Mouse (Mus musculus) naive thymus-derived CD4-positive, alpha-beta T cell, adult 2 months (primary cell): Measurements from ENCODE around the gene Cacna1c.

ENCODE experiments used
- DNase-seq: peaks from one replicate; pipeline ENCODE4 v3.0.0-alpha.2; 2011; ENCODE audit warnings: low read depth

Gene Cacna1c

DNA sequence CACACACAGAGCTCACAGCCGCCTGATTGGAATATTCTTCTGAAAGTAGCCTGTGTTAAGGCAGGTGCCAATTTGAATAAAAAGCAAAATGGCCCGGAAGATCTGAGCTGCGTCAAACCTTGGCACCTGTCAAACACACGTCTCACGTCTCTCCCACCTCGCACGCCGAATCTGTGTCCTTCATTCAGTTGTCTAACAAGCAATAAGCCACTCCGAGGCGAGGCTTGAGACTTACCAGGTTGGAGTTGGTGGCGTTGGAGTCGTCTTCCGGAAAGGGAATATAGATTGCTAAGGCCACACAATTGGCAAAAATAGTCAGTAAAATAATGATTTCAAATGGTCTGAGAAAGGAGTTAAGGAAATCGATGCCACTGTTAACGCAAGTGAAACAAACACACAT is 143.9 kb downstream of the Cacna1c start:
- DNase-seq, result no peak

DNA sequence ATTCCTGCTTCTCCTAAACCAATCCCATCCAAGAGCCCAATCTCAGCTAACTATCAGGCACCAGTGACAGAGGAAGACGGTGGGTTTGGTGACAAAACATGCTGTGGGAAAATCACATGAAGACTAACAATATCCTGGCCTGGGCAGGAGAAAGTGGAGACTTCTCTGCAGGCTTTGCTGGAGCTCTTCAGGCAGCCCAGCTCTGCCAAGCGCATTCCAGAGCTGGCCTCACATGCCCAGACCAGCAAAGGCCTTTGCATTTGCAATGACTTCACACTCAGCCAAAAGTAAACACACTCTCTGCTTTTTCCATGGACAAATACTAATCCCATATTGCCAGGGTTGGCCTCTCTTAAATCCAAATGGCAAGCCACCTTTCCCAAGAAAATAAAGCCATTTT is 144.5 kb downstream of the Cacna1c start:
- no peak for DNase-seq

DNA sequence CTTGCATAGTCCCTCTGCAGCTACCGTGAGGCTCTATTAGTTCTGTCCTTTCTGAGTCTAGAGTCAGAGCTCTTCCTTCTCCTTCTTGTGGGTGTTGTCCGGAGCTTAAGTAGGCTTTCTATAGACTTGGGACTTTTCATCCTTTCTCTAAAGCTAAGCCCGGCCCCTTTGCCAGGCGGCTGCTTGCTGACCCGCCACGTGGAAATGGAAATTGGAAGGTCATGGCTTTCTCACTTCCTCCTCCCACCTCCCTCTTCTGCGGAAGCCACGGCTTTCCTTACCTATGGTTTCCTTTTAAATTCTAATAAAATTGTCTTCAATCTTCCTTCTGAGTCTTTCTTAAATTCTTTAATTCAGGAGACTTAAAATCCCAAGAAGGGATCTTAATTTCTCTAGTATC is 148.9 kb downstream of the Cacna1c start:
- no peak for DNase-seq

DNA sequence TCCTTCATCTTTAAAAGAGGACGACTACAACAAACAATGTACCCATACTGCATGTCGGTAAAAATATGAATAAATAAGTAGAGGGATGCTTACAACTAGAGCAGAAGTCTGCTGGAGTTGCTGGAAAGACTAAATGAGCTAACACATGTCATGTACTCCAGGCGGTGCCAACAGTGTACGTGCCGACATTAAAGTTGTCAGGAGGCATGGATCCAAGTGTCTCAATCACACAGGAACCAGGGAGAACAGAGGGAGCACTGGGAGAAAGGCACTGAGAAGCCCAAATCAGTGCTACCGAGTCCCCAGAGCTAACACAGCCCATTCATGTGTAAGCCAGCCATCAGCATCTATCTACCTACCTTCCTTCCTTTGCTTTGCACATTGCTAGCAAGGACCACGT is 150.7 kb downstream of the Cacna1c start:
- DNase-seq, result no peak

DNA sequence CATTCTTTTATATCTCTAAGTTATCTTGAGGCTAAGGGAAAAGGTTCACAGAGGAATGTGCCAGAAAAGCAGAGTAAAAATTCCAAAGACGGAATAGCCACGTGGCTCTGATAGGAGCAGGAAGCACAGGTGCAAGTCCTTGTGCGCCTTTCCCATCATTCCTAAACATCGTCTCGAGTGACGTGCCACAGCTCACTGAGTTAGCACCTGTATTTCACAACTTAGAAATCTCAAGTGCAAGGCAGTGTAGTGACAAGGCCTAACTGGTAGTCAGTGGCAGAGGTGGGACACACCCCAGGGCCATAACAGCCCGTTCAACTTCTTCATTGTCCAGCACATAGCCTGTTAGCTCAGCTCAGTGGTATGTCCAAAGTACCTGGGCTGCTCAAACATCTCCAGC is 152.1 kb downstream of the Cacna1c start:
- DNase-seq, result no peak

DNA sequence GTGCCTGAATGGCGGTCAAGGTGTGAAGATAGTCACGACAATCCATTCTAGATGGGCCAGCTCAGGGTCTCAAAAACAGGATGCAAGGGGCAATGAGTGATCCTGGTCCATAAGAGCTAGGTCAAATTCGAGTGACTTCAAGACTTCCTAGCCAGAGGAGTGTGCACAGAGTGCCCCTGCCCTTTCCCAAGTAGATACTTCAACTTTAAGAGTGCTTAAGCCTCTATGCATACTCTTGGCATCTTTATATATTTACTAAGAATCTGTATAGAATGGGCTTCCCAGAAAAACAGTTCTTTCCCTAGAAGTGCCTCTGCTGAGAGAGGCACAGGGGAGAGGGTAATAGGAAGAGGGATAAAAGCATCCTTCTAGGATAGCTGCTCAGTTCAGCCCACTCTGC is 153.4 kb downstream of the Cacna1c start:
- DNase-seq, result no peak

DNA sequence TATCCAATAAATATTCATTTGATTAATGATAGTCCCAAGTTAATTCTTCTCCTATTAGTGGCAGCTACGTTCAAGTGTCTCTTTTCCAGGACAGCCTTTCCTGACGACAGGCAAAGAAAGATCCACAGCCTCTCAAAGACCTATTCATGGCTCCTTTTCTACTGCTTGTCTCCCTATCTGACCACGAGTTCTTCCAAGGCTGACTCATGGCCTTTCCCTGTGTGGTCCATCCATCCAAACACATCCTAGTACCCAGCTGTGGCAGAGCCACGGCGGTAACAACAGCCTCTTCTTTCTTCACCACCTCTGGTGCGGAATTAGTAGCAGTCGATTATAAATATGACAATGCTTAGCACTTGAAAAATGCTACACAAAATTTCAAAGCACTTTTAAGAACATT is 155.3 kb downstream of the Cacna1c start:
- DNase-seq, result no peak

DNA sequence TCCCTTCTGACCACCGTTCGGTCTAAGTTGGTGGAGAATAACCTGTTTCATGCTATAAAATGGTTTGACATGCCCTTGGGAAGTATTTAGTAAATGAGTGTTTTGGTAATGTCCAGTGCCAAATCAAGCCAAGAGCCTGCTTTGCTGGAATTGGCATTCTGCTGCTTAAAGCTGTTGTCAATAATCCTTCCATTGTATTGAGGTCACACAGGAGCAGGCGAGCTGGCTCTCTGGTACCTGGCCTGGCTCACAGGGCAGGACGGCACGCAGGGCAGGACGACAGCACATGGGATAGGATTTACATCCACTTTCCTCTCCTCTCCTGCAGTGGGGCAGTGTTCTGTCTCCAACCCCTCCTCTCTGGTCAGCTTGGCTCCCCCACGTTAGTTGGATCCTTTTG is 156.4 kb downstream of the Cacna1c start:
- DNase-seq, result no peak

DNA sequence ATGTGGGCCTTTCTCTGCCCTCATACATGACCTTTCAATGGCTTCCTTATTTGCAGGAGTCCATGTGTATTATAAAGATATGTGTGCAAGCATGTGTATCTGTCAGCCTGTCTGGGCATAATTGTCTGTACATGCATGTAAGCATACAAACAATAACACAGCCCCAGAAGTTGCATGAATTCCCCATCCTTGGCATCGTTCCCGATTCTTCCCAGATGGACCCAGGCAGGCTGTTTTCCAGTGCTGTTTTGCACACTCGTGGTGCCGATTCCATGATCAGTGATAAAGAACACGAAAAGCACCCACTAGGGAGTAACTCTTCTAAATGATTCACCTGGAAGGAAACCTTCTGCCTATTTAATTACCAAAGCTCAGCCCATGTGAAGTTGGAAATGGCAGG is 156.9 kb downstream of the Cacna1c start:
- DNase-seq, result no peak

DNA sequence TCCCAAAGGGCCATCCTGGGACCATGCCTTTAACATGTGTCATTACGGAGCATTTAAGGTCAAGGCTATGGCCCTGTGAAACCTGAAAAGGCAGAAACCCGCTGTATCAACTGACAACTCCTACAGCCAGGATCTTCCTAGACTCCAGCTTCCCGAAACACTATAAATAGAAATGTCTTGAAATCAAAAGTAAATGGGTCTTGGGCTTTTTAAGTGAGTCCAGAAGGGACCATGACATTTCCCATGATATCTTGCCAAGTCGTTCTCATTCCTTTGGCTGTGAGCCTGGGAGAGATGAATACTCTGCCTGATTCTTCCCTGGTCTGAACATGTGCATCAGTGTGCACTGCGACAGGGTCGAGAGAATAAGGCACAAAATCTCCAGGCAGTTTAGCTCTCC is 158.4 kb downstream of the Cacna1c start:
- DNase-seq, result no peak

DNA sequence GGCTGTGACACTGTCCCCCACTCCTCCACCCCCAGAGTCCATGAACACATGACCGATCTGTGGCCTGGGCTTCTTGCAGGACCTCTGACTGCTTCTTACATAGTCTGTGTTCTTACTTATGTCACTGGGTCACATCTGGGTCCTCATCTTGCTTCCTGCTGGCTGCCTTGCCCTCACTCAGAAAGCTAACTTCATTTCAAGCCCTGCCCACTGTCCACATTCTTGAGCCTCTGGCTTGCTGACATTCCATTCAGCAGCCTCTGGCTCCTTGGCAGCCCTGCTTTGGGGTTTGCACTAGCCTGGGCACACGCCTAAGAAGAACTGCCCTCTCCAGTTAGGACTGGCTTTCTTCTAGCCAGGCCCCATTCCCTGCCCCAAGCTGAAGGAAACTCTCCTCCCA is 159.2 kb downstream of the Cacna1c start:
- no peak for DNase-seq

DNA sequence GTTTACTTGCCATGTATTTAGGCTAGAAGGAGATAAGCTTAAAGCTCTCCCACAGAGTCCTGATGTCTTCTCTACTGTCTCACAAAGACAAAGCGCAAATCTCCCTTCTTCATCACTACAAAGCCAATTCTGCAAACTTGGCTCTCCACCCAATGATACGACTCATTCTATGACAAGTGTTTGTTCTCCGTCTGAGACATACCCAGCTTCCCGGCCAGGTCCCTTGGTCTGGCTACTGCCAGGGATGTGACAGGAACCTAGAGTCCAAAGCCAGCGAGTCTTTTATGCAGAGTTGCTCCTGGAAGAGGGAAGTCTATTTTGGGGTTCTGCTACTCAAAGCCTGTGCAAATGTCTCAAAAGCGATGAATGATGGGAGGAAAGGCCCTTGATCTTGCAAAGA is 160.9 kb downstream of the Cacna1c start:
- DNase-seq, result no peak

DNA sequence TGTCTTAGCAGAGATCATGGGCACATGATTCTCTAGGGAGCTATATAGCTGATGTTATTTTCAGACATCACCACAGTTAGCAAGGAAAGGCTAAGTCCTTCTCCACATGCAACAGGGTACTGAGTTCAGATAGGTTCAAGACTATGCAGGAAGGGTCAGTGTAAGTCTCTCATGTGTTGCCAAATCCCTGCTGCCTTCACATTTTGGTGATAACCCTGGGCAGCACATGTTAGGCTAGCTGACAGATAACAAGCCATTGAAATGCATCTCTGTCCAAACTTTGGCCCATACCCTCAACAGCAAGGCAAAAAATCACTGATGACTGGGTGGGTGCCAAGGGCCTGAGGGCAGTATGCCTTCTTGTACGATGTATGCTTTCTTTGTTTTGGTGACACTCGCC is 161.3 kb downstream of the Cacna1c start:
- DNase-seq, result no peak

DNA sequence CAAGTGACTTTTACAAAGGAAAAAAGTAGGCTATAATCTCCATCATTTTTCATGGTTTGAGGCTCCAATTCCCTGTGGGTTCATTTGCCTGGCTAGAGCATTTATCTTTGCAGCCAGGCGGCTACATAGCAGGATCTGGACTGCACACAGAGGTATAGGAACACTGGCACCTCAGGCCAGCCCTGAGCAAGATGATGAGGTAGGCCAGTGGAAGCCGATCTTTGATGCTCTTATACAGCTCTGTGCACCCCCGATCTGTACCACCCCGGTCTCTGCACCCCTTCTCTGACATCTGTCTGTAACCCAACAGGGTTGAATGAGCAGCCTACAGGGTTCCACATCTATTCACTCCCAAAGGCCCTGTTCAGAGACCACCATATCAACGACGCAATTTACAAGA is 168.3 kb downstream of the Cacna1c start:
- DNase-seq, result no peak

DNA sequence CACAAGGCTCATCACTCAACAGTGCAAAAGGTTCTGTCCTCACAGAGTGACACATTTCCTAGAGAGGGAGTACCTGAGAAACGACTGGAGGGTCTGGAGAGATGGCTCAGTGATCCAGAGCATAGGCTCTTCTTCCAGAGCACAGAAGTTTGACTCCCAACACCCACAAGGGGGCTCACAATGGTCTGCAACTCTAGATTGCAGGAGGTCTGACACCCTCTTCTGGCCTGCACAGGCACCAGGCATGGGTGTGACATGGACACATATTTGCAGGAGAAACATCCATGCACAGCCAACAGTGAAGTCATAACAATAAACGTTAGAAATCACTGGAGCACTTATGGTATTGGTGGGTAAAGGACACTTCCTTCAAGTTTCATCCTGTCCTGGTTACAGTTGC is 173.4 kb downstream of the Cacna1c start:
- no peak for DNase-seq

DNA sequence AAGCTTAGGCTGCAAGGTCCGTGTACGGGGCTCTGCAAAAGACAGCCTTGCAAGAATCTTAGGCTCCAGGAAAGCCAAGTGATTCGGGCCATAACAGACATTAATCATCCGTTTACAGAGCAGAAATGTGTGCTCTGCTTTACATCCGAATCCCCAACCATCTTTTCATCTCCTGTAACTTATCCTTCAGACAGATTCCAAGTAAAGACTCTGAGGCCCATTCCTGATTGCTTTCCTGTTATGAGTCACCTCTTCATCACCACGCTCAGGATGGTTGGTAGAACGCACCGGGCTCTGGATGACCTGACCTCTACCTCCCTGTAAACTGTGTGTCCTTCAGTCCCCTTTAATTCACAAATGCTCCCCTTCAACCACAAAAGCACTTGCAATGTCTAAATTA is 175.0 kb downstream of the Cacna1c start:
- DNase-seq, result no peak

DNA sequence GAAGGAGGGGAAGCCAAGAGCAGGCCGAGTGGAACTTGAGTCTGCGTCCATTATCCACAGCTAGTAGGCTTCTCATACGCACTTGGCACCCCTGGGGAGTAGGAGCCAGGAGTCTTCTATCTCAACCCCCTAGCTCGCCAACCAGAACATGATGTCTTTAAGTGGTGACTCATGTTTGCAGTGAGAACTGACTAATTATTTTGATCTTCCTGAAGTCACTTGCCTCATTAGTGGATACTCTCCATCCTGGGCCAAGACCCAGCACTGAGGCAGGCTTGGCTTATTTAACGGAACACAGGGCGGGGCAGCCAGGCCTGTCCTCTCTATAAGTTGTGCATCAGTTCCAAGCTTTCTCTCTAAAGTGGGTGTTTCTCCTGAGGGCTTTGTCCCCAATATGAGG is 177.3 kb downstream of the Cacna1c start:
- DNase-seq, result no peak

DNA sequence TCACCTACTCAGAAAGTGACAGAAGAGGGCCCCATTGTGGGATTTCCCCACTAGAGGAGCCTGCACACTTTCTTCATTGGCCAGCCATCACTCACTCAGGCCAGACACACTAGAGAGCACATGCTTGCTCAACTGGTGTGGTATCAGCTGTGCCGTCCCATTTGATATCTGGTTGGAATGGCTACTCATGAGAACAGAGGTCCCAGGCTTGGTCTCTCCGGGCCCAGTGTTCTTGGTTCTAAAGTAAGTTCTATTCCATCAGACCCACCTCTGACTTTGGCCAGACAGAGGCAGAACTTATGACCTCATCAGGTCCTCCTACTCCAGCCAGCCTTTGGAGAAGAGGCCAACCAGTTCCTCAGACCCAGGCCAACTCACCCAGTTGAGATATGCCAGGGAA is 178.0 kb downstream of the Cacna1c start:
- no peak for DNase-seq

DNA sequence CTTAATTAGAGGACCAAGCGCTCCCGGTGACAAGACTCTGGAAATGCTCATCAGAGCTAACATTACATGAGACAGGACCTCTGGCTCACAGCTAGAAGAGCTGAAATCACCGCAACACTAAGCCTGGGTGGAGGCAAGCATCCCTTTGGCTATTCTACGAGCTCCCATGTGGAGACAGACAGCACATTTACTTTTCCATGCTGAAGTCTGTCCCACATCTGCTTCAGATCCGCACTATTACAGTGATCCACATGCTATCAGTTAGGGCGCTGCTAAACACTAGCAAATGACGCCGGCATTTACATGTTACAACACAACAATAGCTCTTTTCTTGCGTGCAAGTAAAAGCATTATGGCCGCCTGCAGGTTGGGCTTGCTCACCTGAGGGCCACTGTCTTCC is 178.7 kb downstream of the Cacna1c start:
- no peak for DNase-seq

DNA sequence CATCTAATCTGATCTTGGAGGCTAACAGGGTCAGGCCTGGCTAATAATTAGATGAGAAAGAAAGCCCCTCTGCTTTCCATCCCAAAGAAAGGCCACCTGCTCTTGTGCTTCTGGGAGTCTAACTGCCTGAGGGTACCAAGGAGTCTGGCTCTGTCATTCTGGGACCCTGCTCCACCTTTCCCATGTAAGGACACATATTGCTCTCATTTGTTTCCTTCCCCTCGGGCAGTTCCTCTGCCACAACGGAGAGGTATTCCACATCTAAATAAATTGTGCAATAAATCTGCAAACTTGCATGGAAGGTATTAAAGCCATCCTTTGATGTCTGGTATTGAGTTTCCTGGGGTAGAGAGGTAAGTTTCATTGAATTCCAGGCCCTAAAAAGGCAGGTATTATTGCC is 180.9 kb downstream of the Cacna1c start:
- no peak for DNase-seq

DNA sequence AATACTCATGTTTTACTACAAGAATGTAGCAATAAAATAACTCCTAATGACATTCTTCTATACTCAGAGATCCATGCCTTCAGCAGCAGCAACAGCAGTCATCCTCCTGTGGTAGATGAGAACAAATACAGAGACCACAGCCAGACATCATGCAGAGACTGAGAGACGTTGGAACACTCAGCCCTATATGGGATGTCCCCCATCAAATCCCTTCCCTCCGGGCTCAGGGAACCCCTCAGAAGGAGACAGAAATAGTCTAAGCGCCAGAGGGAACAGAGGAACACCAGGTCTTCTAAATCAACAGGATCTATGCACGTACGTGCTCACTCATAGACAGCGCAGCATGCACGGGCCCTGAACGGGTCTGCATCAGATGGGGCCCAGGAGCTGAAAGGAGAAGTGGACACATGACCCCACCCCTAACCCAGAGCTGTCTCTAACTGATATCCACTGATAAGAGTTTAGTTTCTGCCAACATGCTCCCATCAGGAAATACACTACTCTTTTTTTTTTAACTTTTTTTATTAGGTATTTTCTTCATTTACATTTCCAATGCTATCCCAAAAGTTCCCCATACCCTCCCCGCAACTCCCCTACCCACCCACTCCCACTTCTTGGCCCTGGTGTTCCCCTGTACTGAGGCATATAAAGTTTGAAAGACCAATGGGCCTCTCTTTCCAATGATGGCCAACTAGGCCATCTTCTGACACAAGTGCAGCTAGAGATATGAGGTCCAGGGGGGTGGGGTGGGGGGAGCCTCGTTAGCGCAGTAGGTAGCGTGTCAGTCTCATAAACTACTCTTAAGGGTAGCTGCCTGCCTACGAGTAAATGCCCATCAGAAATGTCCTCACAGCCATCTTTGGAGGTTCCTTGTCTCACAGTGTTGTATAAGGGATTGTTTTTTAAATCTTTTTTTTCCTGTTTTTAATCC is 182.8 kb downstream of the Cacna1c start:
- DNase-seq, result no peak

DNA sequence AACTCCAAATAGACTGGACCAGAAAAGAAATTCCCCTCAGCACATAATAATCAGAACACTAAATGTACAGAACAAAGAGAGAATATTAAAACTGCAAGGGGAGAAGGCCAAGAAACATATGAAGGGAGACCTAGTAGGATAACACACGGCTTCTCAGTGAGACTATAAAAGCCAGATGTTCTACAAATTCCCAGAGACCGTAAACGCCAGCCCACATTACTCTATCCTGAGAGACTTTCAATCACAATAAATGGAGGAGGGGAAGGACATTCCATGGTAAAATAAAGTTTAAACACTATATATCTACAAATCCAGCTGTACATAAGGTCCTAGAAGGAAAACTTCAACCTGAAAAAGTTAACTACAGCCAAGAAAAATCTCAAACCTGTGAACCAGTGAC is 185.3 kb downstream of the Cacna1c start:
- no peak for DNase-seq

DNA sequence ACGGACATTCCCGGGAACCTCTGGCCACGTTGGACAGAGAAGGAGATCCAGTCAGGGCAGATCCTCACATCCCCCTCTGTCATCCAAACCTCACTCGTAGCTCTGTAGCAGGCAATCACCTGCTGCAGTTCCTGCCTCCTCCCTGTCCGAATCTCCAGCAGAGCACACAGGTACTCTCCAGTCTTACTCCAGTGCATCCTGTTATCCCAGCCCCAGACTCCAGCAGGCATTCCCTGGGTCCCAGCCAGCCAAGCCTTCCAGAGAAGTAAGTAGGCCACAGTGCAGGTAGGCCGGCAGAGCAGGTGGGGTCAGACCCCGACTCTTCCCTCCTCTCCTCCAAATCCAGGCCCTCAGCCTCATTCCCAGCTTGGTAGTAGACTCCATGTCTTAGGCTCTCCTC is 186.7 kb downstream of the Cacna1c start:
- DNase-seq, result no peak

DNA sequence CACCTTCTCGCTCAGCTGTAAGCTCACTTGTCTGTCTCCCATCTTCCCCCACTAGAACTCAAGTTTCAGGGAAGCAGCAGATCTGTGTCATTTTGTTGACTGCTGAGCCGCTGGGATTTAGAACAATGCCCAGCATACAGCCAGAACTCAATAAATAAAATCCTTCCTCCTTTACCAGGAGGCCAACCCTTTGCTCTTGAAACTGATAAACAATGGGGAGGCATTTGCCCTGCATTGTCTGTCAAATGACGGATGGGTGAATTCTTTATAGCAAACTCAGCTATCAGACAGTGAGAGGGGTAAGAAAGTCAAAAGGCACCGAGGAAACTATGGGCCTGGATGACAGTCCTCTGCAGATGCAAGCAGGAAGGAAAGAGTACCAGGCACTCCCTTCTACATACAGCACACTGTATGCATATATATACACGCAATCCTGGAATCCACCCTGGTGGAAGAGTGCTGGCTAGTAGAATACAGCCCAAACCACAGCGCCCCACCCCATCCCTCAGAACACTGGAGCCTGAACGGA is 187.5 kb downstream of the Cacna1c start:
- no peak for DNase-seq
